Mouse (Mus musculus): ENCODE measurements around the gene Srpr. TPM values are rescaled to one million over a fixed set of nuclear protein-coding genes. Genes with fewer than 3 reads are reported as not detected.

Gene Srpr
- total RNA-seq (2021): 10 to 100 TPM; 62.3 to 63.3 TPM

GRCm38 (mm10) chr9:35199772-35200471 lies at the start of gene Srpr, which contains the start of gene Tirap:
Srpr (plus strand) TSS chr9:35200175.
Tirap (minus strand) TSS chr9:35200291.
- peak; percentile 86 to 91 for DNase-seq (ENCODE audit: extremely low spot score in 1 of 2, low spot score in 1 of 2)

GRCm38 (mm10) chr9:35152923-35153322 lies 47.1 kb upstream of the Srpr start:
- no peak for DNase-seq (ENCODE audit: extremely low spot score in 1 of 2, low spot score in 1 of 2)

- no peak for DNase-seq (ENCODE audit: extremely low spot score in 1 of 2, low spot score in 1 of 2)
Observed at GRCm38 (mm10) chr9:35156002-35156710, 43.8 kb upstream of the Srpr start.

- DNase-seq (ENCODE audit: extremely low spot score in 1 of 2, low spot score in 1 of 2): no peak
Observed at GRCm38 (mm10) chr9:35156862-35157261, 43.1 kb upstream of the Srpr start.

- DNase-seq (ENCODE audit: extremely low spot score in 1 of 2, low spot score in 1 of 2): no peak
Observed at GRCm38 (mm10) chr9:35158477-35158876, 41.5 kb upstream of the Srpr start.

- no peak for DNase-seq (ENCODE audit: extremely low spot score in 1 of 2, low spot score in 1 of 2)
Observed at GRCm38 (mm10) chr9:35160662-35161061, 39.3 kb upstream of the Srpr start.

GRCm38 (mm10) chr9:35161721-35162120 lies 38.3 kb upstream of the Srpr start:
- DNase-seq (ENCODE audit: extremely low spot score in 1 of 2, low spot score in 1 of 2): no peak

GRCm38 (mm10) chr9:35163011-35163690 lies 36.8 kb upstream of the Srpr start:
- DNase-seq (ENCODE audit: extremely low spot score in 1 of 2, low spot score in 1 of 2): no peak

- DNase-seq (ENCODE audit: extremely low spot score in 1 of 2, low spot score in 1 of 2): no peak
Observed at GRCm38 (mm10) chr9:35164142-35164874, 35.7 kb upstream of the Srpr start.

- DNase-seq (ENCODE audit: extremely low spot score in 1 of 2, low spot score in 1 of 2): no peak
Observed at GRCm38 (mm10) chr9:35166144-35166797, 33.7 kb upstream of the Srpr start.

- DNase-seq (ENCODE audit: extremely low spot score in 1 of 2, low spot score in 1 of 2): no peak
Observed at GRCm38 (mm10) chr9:35166798-35167635, 33.0 kb upstream of the Srpr start.

GRCm38 (mm10) chr9:35170071-35170470 lies 29.9 kb upstream of the Srpr start:
- no peak for DNase-seq (ENCODE audit: extremely low spot score in 1 of 2, low spot score in 1 of 2)

- DNase-seq (ENCODE audit: extremely low spot score in 1 of 2, low spot score in 1 of 2): no peak
Observed at GRCm38 (mm10) chr9:35173331-35173730, 26.6 kb upstream of the Srpr start.

- peak; percentile 93 to 95 for DNase-seq (ENCODE audit: extremely low spot score in 1 of 2, low spot score in 1 of 2)
Observed at GRCm38 (mm10) chr9:35175251-35176123, 24.5 kb upstream of the Srpr start, which contains the start of gene Dcps. Dcps (minus strand) TSS chr9:35176061.

- DNase-seq (ENCODE audit: extremely low spot score in 1 of 2, low spot score in 1 of 2): no peak
Observed at GRCm38 (mm10) chr9:35176124-35176659, 23.8 kb upstream of the Srpr start.

- no peak for DNase-seq (ENCODE audit: extremely low spot score in 1 of 2, low spot score in 1 of 2)
Observed at GRCm38 (mm10) chr9:35182832-35183231, 17.1 kb upstream of the Srpr start.

- DNase-seq (ENCODE audit: extremely low spot score in 1 of 2, low spot score in 1 of 2): no peak
Observed at GRCm38 (mm10) chr9:35183359-35183758, 16.6 kb upstream of the Srpr start.

GRCm38 (mm10) chr9:35186430-35186829 lies 13.5 kb upstream of the Srpr start:
- DNase-seq (ENCODE audit: extremely low spot score in 1 of 2, low spot score in 1 of 2): no peak

Measured in layer of hippocampus, postnatal 25 days (tissue).